Mouse (Mus musculus): ENCODE measurements around the gene Hpse2.

GRCm38 (mm10) chr19:42797866-42798265 lies 590.3 kb downstream of the Hpse2 start:
- TF ChIP-seq GATA1 (IDR thresholded peaks at IDR 0.05; ENCODE audit: low read length) (no peak), TAL1 (IDR thresholded peaks at IDR 0.05; ENCODE audit: low read length) (no peak)
